Mouse (Mus musculus) heart, postnatal 25 days (tissue): ENCODE results near the gene Zfp810. TPM values are rescaled to one million over a fixed set of nuclear protein-coding genes. Genes with fewer than 3 reads are reported as not detected.
"Not testable (repeated sequence)": the region's sequence is repeated elsewhere in the genome, so short reads cannot be mapped to it uniquely, and the experiment has no call there.

ENCODE experiments used
- DNase-seq: peaks from one replicate; pipeline ENCODE4 v3.0.0; 2022; ENCODE audit warnings: low spot score
- intact Hi-C: fragments of 180-260 bp; cut with DNase I; formaldehyde crosslinking; loops from one replicate; pipeline ENCODE4 v1.15.1; 2025
- total RNA-seq, 2 experiments: library from RNA; stranded (reverse); gene quantifications; 2 replicates each; pipeline ENCODE4 v1.2.3; 2021

The Zfp810 gene
- 1 to 10 TPM; 4.4 to 6.3 TPM for total RNA-seq

DNA sequence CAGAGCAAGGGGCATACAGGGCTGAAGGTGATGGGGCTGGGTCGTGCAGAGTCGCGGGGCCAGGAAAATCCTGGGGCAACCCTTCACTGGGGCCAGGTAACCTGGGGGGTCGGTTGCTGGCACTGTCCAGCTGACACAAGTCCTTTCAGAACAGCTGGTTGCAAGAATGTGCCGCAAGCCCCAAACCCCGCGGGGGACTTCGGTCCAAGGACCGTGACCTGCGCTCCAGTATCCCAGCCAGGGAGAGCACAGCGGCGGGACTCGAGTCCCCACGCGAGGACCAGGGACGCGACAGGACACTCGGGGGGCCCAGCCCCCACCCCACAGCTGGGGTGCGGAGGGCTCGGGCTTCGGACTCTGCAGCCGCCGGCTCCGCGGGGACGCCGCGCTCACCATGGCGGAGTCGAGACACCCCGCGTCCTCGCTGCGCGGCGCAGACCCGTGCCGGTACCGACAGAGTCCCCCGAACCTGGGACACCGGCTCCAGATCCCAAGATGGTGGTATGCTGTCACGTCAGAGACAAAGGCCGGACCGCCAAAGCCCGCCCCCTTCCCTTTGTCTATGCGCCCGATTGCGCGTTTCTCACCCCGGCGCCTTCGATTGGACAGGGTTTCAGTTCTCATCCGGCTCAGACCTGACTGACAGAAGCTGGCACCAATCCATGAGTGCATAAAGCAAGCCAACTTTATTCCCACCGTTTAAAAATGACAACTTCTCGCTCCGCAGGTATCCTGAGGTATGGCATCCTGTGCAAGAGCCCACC, at the start of gene Zfp810:
TSS of gene Zfp810 (minus strand) at position 493 of the 764 bp plus-strand sequence.
- intact Hi-C loops: no loop called here
- DNase-seq: peak; percentile 87

DNA sequence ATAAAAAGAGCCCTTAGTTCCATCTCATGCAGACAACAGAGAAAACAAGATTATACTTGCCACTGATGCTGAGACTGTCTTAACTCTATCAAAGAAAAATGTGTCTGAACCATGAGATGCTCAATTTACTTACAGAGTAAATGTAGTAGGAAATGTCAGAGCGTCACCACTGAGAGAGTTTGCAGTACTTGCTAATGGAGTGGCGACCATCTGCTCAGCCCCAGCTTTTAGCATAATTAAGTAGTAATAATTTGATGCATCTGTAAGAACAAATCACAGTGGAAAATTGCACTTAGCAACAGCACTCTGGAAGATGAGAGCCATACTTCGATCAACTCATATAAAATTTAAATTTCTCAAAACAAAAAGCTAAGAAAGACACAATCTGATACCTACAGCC, 48.5 kb upstream of the Zfp810 start:
- intact Hi-C loops: no loop called here
- DNase-seq: no peak

DNA sequence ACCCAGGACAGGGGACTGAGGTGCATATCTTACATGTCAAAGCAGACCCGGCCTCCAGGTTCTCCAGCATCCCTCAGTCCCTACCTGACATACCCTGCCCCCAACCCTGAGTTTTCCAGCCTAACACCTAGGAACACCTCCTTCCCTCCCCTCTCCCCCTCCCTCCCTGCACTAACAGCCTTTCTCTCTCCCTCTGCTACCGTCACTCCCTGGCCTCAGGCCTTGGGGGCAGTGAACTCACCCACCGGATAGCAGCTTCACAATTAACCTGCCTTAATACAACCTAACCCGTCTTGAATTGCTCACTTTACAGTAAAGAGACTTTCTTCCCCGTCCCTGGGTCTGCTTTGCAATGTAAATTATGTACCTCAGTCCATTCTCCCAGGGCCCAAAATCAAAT, 46.5 kb upstream of the Zfp810 start:
- no peak for DNase-seq
- intact Hi-C loops: no loop called here

DNA sequence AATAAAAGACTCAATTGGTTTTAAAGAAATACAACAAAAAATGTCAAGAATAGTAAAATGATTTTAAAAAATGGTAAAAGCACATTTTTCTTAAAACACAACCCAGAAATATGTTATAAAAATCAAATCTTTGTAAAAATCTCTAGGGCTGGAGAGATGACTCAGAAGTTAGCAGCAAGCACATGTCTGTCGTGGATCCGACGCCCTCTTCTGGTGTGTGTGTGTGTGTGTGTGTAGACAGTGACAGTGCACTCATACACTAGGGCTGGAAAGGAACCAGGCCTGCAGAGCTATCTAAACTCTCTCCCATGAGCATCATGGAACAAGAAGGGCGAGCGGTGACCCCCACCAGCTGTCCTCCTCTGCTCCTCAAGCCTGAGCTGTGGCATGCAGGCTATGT, 46.0 kb upstream of the Zfp810 start:
- no peak for DNase-seq
- intact Hi-C loops: no loop called here

DNA sequence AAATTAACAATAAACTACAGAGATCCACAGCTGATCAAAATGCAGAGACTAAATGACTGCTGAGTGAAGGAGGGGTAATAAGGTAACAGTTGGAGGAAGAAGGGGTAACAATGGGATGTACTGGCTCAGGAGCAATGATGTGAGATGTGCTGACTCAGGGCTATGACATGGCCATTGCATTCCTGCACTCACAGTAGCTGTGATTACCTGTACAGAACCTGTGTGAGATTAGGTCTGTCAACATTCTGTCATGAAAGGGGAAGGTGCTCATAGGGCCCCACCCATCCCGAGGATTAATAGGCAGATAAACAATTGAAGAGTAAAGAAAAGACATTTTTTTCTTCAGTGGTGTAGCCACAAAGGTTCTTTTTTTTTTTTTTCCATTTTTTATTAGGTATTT, 32.9 kb upstream of the Zfp810 start:
- intact Hi-C loops: no loop called here
- no peak for DNase-seq

DNA sequence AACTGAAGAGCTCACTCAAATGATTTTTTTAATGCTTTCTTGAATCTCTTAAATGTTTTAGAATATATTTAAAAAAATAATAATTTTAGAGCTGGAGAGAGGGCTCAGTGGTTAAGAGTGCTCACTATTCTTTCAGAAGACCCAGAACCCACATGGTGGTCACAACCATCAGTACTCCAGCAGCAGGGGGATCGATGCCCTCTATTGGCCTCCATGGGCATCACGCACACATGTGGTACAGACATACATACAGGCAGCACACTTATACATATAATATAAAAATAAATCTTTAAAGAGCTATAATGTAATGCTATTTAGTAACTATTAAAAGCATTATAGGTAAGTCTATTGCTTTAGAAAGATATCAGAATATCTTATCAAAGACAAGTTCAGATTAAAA, 29.8 kb upstream of the Zfp810 start:
- intact Hi-C loops: no loop called here
- DNase-seq: no peak

DNA sequence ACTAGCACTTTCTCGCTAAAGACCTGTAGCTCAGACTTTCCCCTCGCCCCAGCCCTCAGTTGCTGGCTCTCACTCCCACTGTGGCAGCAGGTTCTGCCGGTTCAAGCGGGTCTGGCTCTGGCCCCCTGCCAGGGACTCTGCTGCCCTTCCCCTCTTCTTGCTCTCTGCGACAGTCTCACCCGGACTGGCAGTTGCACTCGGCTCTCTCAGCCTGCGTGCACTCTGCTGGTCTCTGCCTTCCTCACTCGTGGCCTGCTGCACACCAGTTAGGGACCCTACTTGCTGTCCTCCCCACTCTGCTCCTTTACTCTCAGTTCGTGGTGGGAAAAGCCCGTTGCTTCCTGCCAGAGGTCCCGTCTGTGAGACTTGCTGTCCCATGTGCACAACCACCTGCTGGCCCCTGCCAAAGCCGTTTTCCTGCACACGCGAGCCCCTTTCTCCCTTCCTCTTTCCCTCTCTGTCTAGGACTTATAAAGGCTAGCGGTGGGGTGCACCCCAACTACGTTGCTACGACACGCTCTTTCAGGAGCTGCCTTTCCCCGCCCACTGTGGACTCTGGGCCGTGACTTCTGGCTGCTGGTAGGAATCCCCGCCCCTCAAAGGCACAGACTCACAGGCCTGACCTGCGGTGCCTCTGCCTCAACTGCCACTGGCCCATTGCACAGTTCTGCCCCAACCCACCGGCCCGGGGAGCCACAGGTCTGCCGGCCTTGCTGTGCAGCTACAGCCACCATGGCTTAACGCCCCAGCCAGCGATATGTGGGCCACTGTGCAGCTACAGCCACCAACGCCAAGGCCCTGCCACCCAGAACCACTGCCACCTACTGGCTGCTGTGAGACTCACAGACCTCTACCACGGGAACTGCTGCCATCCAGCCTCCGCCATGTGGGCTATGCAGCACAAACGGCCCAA, 20.3 kb upstream of the Zfp810 start:
- DNase-seq: peak; percentile 72
- intact Hi-C loops: no loop called here

DNA sequence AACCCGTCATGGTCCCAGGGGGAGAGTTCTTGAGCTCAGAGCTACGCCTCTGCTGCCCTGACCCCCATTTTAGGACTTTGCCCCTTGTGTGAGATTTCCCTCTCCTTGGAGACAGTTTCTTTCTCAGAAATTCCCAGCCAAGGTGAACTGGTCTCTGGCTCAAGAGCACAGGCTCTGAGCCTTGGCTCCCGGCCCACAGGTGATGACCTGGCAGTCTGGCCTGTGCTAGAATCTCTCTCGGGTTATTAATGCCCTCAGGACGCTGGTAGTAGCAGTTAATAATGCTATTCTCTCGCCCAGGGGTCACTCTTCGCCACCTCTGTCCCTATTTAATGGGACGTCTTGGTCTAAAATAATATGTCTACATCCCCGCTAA, 19.6 kb upstream of the Zfp810 start:
- no peak for DNase-seq
- intact Hi-C loops: no loop called here

DNA sequence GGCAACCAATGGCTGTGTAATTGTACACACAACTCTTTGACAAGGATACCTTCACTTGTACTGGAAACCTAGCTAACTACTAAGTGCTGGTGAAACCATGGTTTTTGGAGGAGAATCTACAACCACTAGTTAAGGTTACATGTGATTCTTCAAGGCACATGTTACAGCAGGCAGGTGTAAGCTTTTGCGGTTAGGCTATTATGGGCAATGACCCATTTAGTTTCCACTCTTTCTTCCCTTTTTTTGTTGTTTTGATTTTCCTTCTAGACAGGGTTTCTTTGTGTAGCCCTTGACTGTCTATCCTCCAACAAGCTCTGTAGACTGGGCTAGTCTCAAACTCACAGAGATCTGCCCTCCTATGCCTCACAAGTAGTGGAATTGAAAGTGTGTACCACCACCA, 17.1 kb upstream of the Zfp810 start:
- DNase-seq: no peak
- intact Hi-C loops: no loop called here

DNA sequence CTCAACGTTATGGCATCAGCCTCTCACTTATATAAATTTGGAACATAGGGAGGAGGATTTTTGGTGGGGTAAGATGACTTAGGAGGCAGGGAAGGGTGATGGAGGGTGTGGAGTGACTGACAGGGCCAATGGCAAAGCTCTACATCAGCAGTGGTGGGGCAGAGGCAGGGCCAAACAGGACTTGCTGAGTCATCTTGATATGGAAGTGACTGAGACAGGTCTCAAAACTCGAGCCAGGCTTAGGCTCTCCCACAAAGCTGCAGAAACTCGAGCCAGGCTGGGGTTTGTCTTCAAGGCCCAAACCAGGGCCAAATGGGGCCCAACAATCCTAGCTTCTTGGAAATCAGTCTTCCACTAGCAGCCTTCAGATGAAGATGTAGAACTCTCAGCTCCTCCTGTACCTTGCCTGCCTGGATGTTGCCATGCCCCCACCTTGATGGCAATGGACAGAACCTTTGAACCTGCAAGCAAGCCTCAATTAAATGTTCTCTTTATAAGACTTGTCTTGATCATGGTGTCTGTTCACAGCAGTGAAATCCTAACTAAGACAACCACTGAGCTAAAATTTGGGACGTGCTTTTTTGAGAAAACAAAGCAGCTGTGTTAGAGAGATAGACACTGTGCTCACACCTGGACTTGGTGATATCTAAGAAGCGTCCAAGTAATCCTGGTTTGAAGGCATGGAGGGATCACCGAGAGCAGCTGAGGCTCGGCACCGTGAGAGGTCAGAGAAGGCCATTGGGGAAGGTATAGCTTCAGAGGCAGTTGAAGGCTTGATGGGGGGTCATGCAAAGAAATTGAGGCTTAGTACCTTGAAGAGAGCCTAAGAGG, 15.1 kb upstream of the Zfp810 start:
- intact Hi-C loops: no loop called here
- DNase-seq: no peak

DNA sequence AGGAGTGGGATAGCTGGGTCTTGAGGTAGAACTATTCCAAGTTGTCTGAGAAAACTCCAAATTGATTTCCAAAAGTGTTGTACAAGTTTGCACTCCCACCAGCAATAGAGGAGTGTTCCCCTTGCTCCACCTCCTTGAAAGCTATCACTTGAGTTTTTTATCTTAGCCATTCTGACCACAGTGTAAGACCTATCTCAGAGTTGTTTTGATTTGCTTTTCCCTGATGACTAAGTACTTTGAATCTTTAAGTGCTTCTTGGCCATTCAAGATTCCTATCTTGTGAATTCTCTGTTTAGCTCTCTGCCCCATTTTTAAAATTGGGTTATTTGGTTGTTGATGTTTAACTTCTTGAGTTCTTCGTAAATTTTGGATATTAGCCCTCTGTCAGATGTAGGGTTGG, 11.7 kb upstream of the Zfp810 start:
- DNase-seq: no peak
- intact Hi-C loops: no loop called here

DNA sequence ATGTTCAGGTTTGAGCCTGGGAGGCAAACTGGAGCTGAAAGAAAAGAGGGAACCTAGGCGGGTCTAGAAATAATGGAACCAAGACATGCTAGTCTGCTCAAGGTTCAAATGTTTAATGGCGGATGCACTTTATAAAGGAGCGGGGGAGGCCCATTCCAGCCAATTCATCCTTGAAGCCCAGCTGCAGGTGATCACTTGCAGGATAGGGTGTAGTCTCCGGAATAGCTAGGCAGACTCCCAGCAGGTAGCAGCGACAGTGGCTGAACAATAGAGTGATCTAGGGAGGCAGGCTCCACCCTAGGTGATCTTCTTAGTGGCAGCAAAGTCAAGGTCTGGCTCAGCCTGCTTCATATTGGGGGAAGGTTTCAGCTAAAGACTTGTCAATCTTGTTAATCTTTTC, 8.6 kb upstream of the Zfp810 start:
- intact Hi-C loops, DNase-seq: not testable (repeated sequence)

DNA sequence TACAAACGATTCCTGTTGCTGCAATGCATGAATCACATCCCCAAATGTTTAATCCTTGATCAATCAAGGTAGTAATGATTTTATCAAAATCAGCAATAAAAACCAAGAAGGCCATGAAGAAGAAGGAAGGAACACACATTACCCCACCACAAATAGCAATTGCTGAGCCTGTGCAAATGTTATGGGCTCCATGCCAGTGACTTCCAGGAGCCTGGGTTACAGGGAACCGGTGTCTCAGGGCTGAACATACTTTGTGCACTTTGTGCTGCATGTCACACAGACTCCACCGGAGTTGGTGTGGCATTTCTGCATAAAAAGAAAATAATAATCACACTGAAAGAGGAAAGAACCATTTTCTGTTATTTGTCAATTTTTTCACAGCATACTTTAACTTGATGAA, 6.6 kb upstream of the Zfp810 start:
- no peak for DNase-seq
- intact Hi-C loops: no loop called here

DNA sequence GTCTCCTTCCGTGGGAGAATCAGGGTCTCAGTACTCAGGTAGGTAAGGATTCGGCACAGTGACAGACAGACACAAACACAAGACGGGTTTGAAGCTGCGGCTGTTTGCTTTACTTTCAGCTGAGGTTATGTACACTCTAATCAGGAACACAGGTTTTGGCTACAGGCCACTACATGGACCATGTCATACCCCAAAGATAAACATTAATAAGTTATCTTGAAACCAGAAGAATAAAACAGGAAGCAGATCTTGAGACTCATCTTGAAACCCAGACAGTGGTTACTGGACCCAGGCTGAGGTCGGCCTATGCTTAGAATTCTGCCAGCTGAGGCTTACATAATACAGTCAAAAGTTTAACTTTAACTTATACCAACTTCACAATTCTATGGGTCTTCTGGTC, 5.8 kb upstream of the Zfp810 start:
- intact Hi-C loops: no loop called here

DNA sequence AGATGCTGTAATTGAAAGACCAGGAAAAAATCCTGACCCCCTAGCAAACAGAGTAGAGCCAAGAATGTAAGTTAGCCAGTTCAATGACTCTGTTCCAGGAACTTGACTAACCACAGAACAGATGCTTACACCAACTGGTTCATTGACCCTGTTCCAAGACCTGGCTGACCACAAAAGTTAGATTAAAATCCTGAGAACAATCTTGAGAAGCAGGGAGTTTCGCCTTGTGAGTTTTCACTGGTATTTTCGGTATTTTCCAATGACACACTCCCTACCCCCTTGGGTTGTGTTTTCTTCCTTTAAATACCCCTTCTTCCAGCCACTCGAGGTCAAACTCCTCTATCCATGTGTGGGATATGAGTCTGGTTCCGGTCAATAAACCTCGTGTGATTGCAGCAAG, 2.2 kb upstream of the Zfp810 start:
- no peak for DNase-seq
- intact Hi-C loops: no loop called here

More for the DNA sequence above, 5.8 kb upstream of the Zfp810 start:
- DNase-seq: no peak

DNA sequence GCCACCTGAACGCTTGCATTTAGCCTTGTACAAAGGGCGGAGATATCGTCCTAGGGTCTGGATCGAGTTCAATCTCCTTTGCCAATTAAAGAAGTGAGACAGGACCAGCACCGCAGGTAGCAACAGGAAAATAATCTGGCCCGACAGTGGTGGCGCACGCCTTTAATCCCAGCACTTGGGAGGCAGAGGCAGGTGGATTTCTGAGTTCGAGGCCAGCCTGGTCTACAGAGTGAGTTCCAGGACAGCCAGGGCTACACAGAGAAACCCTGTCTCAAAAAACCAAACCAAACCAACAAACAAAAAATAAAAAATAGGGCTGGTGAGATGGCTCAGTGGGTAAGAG, 443 bp upstream of the Zfp810 start:
- intact Hi-C loops, DNase-seq: not testable (repeated sequence)

DNA sequence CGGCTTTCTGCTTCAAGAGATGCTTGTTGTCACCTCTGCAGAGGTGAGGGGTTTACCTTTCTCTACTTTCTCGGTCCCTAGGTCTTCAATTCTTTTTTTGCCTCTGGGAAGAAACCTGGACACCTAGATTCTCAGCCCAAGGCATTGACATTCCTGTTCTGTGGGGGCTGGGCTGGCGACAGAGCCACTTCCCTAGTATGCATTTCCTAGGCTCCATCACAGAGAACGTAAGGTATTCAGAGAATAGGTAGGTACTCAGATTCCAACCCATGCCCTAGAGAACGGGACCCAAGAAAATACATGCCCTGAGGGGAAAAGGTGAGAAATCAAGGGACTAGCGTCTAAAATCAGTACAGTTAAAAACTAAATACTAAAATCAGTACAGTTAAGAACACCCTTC, 722 bp downstream of the Zfp810 start:
- DNase-seq: no peak
- intact Hi-C loops: no loop called here

DNA sequence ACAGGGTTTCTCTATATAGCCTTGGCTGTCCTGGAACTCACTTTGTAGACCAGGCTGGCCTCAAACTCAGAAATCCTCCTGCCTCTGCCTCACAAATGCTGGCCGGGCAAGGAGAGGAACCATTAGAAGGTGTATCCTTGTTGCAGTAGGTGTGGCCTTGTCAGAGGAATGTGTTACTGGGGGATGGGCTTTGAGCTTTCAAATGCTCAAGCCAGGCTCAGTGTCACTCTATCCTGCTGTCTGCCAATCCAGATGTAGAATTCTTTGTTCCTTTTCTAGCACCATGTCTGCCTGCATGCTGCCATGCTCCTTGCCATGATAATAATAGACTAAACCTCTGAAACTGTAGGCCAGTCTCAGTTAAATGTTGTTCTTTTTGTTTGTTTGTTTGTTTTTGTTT, 5.2 kb downstream of the Zfp810 start:
- intact Hi-C loops: no loop called here
- no peak for DNase-seq

DNA sequence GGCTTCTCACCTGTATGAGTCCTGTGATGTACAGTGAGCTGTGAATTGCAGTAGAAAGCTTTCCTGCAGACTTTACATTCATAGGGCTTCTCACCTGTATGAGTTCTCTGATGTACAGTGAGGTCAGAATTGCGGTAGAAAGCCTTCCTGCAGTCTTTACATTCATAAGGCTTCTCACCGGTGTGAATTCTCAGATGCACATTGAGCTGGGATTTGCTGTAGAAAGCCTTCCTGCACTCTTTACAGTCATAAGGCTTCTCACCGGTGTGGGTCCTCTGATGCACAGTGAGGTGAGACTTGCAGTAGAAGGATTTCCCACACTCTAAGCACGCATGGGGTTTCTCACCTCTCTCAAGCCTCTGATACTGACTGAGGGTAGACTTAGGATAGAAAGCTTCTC, 28.7 kb downstream of the Zfp810 start:
- intact Hi-C loops: no loop called here
- DNase-seq: no peak

DNA sequence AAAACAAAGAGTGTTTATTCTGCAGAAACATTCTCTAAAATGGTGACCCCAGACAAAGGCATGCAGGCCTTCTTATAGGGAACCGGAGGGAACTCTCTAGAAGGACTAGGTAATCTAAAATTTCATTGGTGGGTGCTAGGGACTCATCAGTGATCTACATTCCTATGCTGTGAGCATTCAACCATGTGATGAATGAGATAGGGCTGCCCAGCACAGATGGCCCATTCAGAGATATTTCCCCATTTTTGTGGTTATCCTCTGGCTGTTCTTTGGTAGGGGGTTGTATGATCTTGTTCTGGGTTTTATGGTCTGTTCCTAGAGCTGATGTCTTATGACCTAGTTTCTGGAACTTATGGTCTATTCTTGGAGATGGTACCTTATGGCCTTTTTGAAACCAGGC, 38.6 kb downstream of the Zfp810 start:
- DNase-seq: no peak
- intact Hi-C loops: no loop called here

DNA sequence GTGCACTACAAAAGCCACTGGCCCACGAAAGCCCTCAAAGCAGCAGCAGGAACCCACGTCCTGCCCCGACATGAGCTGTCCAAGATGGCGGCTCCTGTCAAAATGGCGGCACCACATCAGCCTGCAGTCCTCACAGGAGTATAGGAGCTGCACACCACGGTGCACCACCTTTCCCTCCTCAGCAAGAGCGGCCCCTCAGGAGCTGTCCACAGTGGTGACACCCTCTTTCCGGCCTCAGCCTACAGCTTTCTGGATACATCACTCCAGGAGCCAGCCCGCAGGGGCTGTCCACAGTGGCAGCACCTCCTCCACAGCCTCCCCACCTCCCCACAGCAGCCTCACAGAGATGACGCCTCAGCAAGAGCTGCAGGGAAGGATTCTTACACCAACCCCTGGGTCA, 44.8 kb downstream of the Zfp810 start:
- DNase-seq: no peak
- intact Hi-C loops: no loop called here
